Mouse (Mus musculus) CD4-positive, CD25-positive, alpha-beta regulatory T cell, adult 4 months (primary cell): ENCODE measurements at regions not wholly inside any gene's neighbourhood (a gene's known extent, or its start where the extent isn't known, plus 50 kb on each side); places are given as distances from the start of the nearest gene placed in this dataset.

Experiments used
- ATAC-seq: one replicate; pipeline ENCODE4 v1.8.0; 2017

GRCm38 (mm10) chr12:39373721-39374120 is 594.5 kb downstream of the Etv1 start:
- no peak for ATAC-seq
